Mouse (Mus musculus) neural tube, embryonic 14.5 days (tissue): Measurements from ENCODE around the gene Slc26a6. TPM values are rescaled to one million over a fixed set of nuclear protein-coding genes. Genes with fewer than 3 reads are reported as not detected.

Experiments
- ATAC-seq: fragments of 200-750 bp; cut with Nextera tagmentation; 2 replicates; pipeline ENCODE4 v1.8.0; 2017; ENCODE audit warnings: low read depth, mild to moderate bottlenecking, moderate TSS enrichment, moderate library complexity
- H3K27ac ChIP-seq: fragments of 300-500 bp; sonication (generic); 2 replicates; pipeline ENCODE4 v1.5.1; 2014; ENCODE audit warnings: low read depth, mild to moderate bottlenecking, control low read depth, low read length, moderate library complexity, mixed read lengths
- H3K27me3 ChIP-seq: fragments of 300-500 bp; sonication (generic); 2 replicates; pipeline ENCODE4 v1.6.1; 2014; ENCODE audit warnings: low read length; ENCODE audit not compliant: control insufficient read depth, insufficient read depth
- H3K36me3 ChIP-seq: fragments of 300-500 bp; sonication (generic); 2 replicates; pipeline ENCODE4 v1.6.1; 2014; ENCODE audit warnings: low read length, mixed read lengths; ENCODE audit not compliant: control insufficient read depth, insufficient read depth
- H3K4me1 ChIP-seq: fragments of 300-500 bp; sonication (generic); 2 replicates; pipeline ENCODE4 v1.6.1; 2014; ENCODE audit warnings: low read length; ENCODE audit not compliant: control insufficient read depth, insufficient read depth
- H3K4me2 ChIP-seq: fragments of 300-500 bp; sonication (generic); 2 replicates; pipeline ENCODE4 v1.6.1; 2014; ENCODE audit warnings: mild to moderate bottlenecking, low read depth, low read length, control low read depth
- H3K4me3 ChIP-seq: fragments of 300-500 bp; sonication (generic); 2 replicates; pipeline ENCODE4 v1.5.1; 2014; ENCODE audit warnings: low read depth, low read length, control low read depth, mixed read lengths
- H3K9ac ChIP-seq: fragments of 300-500 bp; sonication (generic); replicated peaks from 2 replicates; pipeline ENCODE4 v1.6.1; 2014; ENCODE audit warnings: low read depth, mild to moderate bottlenecking, control low read depth, low read length, mixed read lengths
- H3K9me3 ChIP-seq: fragments of 300-500 bp; sonication (generic); 2 replicates; pipeline ENCODE4 v1.6.1; 2016; ENCODE audit warnings: low read length; ENCODE audit not compliant: control insufficient read depth
- WGBS: fragments of 180-500 bp; shearing (Covaris S2); extraction: QIAGEN DNeasy Blood & Tissue Kit; methylation state at CpG from one replicate; pipeline ENCODE4 v1.1.7; 2014; 5-methylcytosine and 5-hydroxymethylcytosine counted together
- polyA plus RNA-seq: library from polyadenylated mRNA; unstranded; fragments of >200 nt; fragmentation: Nextera tagmentation; extraction: Ambion mirVana; gene quantifications from 2 replicates; pipeline ENCODE4 v1.2.1, GENCODE M21; 2014

Gene Slc26a6
- polyA plus RNA-seq, 1 experiment from 2014 or later, result 22.2 TPM

- Histone ChIP-seq H3K36me3 (peaks cover 8% of the 10 kb centered on the region), H3K4me3 (peak within 1 kb of the TSS; percentile 93), H3K9ac (peak within 1 kb of the TSS; percentile 90), H3K4me1 (peaks cover 4% of the 10 kb centered on the region), H3K9me3 (no peaks in the 10 kb centered on the region), H3K27me3 (no peaks in the 10 kb centered on the region), H3K27ac (peak within 1 kb of the TSS; percentile 69), H3K4me2 (peak within 1 kb of the TSS; percentile 58)
- peak; percentile 92 for ATAC-seq
- 1% methylated on average over 58 of the region's 58 CpGs for WGBS
These were observed 83.6 kb downstream of the Slc26a6 start, which contains the start of gene Uqcrc1 for GRCm38 (mm10) chr9:108936418-108937364. Gene Uqcrc1, plus strand, starts transcription at chr9:108936633.

- 82% methylated on average over 9 of the region's 9 CpGs for WGBS
- H3K9me3 ChIP-seq, result no peaks in the 10 kb centered on the region
These were observed 92.0 kb downstream of the Slc26a6 start for GRCm38 (mm10) chr9:108945111-108945510.

DNA sequence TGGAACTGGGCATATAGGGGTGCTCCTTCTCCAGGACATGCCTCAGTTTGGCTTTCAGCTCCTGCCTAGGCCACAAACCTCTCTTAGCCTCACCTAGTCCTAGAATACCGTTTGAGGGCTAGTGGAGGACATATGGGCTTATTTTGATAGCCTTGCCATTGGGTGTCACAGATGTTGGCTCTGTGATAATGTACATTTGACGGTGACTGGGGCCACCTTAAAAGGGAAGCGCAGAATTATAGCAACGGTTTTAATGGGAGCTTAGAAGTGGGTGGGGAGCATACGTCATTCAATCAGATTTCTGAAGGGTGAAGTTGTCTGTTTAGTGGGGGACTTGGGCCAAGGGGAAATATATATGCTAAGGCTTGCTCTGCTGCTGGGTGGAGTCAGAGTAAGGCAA is 92.5 kb downstream of the Slc26a6 start:
- no peak overlapping the region for H3K9ac ChIP-seq
- 90% methylated on average over 5 of the region's 5 CpGs for WGBS
- ATAC-seq, result no peak

More at GRCm38 (mm10) chr9:108945111-108945510, 92.0 kb downstream of the Slc26a6 start:
- Histone ChIP-seq H3K27me3 (no peaks in the 10 kb centered on the region), H3K4me1 (no peaks in the 10 kb centered on the region), H3K4me3 (no peak overlapping the region), H3K27ac (no peak overlapping the region), H3K36me3 (peaks cover 69% of the 10 kb centered on the region), H3K4me2 (no peak overlapping the region), H3K9ac (no peak overlapping the region)
- no peak for ATAC-seq

GRCm38 (mm10) chr9:108949231-108949966 is 96.3 kb downstream of the Slc26a6 start:
- no peak for ATAC-seq
- Histone ChIP-seq H3K9ac (no peak overlapping the region), H3K36me3 (peaks cover 54% of the 10 kb centered on the region), H3K9me3 (no peaks in the 10 kb centered on the region), H3K27ac (no peak overlapping the region), H3K4me1 (no peaks in the 10 kb centered on the region), H3K27me3 (peaks cover 3% of the 10 kb centered on the region; the same call in 1 of the 2 replicates), H3K4me2 (no peak overlapping the region), H3K4me3 (no peak overlapping the region)
- 89% methylated on average over 13 of the region's 13 CpGs for whole genome bisulfite sequencing

More for the DNA sequence above, 92.5 kb downstream of the Slc26a6 start:
- Histone ChIP-seq H3K27me3 (no peaks in the 10 kb centered on the region), H3K4me1 (no peaks in the 10 kb centered on the region), H3K4me2 (no peak overlapping the region), H3K4me3 (no peak overlapping the region), H3K27ac (no peak overlapping the region), H3K36me3 (peaks cover 71% of the 10 kb centered on the region), H3K9me3 (no peaks in the 10 kb centered on the region)

DNA sequence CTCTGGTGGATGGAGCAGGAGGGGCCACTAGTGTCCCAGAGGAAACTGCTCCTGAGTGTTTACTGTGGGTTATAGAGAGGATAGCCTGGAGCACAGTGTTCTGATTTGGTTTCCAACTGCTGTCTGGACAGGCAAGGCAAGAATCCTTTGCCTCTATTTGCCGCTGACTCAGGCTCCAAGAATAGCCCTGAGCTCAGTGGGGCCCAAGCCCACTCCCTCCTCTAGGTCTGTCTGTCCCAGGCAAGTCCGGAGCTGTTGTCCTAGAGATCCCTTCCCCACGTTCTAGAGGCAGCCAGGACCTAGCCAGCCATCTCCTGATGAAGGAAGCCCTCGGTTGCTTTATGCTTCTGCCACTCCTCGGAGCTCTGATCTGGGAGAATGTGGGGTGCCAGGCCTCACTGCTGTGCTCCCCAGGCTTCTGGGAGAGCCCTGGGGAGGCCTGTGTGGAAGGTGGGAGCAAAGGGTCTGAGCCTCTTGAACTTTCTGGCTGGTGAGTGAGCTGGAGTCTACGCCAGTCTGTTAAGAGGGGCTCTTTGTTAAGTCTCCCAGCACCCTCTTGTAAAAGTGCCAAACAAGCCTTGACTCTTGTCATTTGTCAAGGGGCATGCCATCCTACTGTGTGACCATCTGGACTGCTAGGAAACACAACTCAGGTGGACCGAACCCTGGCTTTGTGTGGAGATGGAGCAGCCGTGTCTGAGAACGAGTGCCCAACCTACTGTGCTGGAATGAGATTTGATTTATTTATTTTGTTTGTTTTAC is 97.1 kb downstream of the Slc26a6 start:
- 85% methylated on average over 9 of the region's 9 CpGs for WGBS
- H3K4me3 ChIP-seq, result no peak overlapping the region
- H3K9me3 ChIP-seq, result no peaks in the 10 kb centered on the region
- H3K36me3 ChIP-seq, result peaks cover 48% of the 10 kb centered on the region
- H3K9ac ChIP-seq, result no peak overlapping the region
- no peaks in the 10 kb centered on the region for H3K4me1 ChIP-seq
- ATAC-seq, result no peak
- peaks cover 3% of the 10 kb centered on the region; the same call in 1 of the 2 replicates for H3K27me3 ChIP-seq
- H3K27ac ChIP-seq, result no peak overlapping the region
- no peak overlapping the region for H3K4me2 ChIP-seq

GRCm38 (mm10) chr9:108953081-108953636 is 100.1 kb downstream of the Slc26a6 start, which contains the start of gene Col7a1:
Gene Col7a1, plus strand, starts transcription at chr9:108953586.
- ATAC-seq, result no peak
- 12% methylated on average over 15 of the region's 15 CpGs for WGBS
- H3K9me3 ChIP-seq, result no peaks in the 10 kb centered on the region
- H3K4me1 ChIP-seq, result no peaks in the 10 kb centered on the region
- no peak within 1 kb of the TSS for H3K9ac ChIP-seq
- H3K27ac ChIP-seq, result no peak within 1 kb of the TSS
- no peak within 1 kb of the TSS for H3K4me2 ChIP-seq
- peaks cover 3% of the 10 kb centered on the region; the same call in 1 of the 2 replicates for H3K27me3 ChIP-seq
- H3K36me3 ChIP-seq, result peaks cover 23% of the 10 kb centered on the region
- H3K4me3 ChIP-seq, result no peak within 1 kb of the TSS

DNA sequence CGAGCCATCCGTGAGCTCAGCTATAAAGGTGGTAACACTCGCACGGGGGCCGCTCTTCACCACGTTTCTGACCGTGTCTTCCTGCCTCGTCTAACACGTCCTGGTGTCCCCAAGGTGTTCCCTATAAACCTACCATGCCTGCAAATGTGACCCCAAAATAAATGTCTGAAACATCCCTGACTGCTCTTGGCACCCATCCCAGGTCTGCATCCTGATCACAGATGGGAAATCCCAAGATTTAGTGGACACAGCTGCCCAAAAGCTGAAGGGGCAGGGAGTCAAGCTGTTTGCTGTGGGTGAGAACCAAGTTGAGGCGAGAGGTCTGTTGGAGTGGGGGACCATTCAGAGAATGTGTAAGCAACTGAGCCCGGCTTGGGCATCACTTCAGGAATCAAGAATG is 102.2 kb downstream of the Slc26a6 start:
- H3K27me3 ChIP-seq, result peaks cover 3% of the 10 kb centered on the region; the same call in 1 of the 2 replicates
- ATAC-seq, result no peak
- no peak overlapping the region for H3K4me2 ChIP-seq
- no peak overlapping the region for H3K27ac ChIP-seq
- WGBS, result 92% methylated on average over 11 of the region's 11 CpGs
- peaks cover 2% of the 10 kb centered on the region for H3K36me3 ChIP-seq
- H3K4me1 ChIP-seq, result no peaks in the 10 kb centered on the region
- H3K4me3 ChIP-seq, result no peak overlapping the region
- no peak overlapping the region for H3K9ac ChIP-seq
- no peaks in the 10 kb centered on the region for H3K9me3 ChIP-seq

GRCm38 (mm10) chr9:108955846-108956245 is 102.8 kb downstream of the Slc26a6 start:
- Histone ChIP-seq H3K36me3 (no peaks in the 10 kb centered on the region), H3K27me3 (peaks cover 3% of the 10 kb centered on the region; the same call in 1 of the 2 replicates), H3K9me3 (no peaks in the 10 kb centered on the region), H3K4me1 (no peaks in the 10 kb centered on the region), H3K9ac (no peak overlapping the region), H3K4me3 (no peak overlapping the region), H3K4me2 (no peak overlapping the region), H3K27ac (no peak overlapping the region)
- WGBS, result 91% methylated on average over 11 of the region's 11 CpGs
- no peak for ATAC-seq
